Mouse (Mus musculus) naive thymus-derived CD4-positive, alpha-beta T cell, adult 2 months (primary cell): ENCODE measurements around the gene Itgb2l.
"Not testable (repeated sequence)": the region's sequence is repeated elsewhere in the genome, so short reads cannot be mapped to it uniquely, and the experiment has no call there.

Source experiments
- DNase-seq: peaks from one replicate; pipeline ENCODE4 v3.0.0-alpha.2; 2011; ENCODE audit warnings: low read depth

Itgb2l gene

DNA sequence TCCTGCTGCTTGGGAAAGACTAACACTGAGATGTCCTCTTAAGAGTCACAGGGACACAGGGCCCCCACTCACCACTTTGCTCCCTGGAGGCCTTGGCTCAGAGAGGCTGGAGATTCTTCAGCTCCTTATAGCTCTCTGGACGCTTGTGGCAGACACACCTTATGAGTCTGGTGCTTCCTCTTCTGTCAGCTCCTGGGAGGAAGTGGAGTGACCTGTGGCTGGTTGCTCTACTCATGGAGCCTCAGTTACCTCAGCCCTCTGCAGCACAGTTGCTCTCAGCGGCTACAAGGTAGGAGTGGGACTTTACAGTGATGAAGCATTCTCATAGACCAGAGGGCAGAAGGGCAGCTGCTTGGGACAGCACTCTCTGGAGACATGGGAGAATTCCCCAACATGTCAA, at the start of gene Itgb2l:
Itgb2l (minus strand) TSS at position 152 of the 400 bp plus-strand sequence.
- DNase-seq, result no peak

DNA sequence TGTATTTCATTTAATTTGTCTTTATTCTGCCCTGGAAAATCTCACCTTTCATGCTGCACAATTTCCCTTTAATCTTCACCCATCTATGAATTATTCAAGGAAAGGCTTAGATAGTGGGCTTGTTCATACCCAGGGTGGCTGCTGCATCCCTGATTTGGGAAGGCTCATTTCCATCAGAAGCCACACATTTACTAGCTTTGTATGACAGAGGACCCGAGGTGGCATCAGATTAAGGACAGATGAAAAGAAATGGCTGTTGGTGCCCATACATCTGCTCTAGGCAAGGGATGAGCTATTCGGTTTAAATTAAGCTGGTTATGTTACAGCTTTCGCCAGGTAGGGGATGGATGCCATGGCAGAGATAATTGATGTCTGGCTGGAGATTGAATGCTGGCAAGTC, 48.1 kb upstream of the Itgb2l start:
- DNase-seq, result no peak

DNA sequence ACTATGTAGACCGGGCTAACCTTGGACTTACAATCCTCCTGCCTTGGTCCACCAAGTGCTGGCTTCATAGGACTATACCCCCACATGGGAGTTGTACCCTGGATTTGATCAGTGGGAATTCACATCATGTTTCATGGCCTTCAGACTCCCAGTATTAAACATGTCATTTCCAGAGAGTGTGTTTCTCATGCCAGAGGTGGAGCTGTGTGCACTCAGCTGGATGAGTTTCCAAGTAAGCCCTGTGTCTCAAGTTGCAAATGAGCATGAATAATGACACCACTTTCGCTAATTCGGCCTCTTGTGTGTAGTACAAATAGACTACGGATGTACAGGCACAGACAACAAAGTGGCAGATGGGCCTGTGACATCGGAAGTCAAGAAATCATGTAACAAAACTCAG, 44.6 kb upstream of the Itgb2l start:
- no peak for DNase-seq

DNA sequence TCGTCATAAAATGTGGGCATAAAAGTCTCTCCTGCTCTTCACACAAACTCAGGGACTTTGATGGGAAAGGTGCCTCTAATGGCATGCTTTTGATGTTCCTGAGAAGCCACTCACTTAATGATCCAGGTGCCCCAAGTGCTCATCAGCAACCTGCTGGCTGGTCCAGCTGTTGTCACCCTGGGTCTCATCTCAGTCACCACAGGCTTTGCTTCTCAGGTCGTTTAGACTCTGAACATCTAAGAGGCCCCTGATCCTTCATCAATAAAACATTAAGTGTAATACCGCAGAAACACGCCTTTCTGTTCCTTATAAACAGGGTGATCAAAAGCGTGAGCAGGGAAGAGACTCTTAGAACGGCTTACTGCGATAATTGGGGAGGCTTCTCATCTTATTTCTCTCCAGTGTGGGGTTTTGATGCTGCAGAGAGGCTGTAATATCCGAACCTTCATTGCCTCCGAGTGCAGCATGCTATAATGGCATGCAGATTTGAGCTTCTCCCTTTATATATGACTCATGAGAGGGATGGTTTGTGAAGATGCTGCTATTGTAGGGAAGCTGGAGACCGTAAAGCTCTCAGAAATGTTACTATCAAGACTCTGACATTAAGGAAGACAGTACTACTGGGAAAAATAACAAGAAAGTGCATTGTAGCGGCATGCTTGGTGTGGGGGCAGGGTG, 43.7 kb upstream of the Itgb2l start:
- DNase-seq, result no peak

DNA sequence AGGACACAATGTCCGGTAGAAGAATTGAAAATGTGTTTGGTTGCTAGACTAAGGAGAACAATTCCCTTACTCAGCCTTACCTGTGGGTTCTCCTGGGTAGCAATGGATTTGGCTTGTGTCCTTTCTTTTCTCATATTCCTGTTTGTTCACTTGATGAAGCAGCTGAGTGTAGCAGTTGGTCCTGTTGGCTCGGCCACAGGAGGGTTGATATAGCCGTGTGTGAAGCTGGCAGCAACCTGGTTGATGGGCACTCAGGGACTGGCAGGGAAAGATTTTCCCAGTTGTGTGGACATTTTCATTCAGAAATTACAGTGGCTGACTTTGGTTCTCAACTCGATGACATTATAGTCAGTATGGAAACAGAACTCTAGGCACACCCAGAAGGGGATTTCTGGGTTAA, 38.4 kb upstream of the Itgb2l start:
- no peak for DNase-seq

DNA sequence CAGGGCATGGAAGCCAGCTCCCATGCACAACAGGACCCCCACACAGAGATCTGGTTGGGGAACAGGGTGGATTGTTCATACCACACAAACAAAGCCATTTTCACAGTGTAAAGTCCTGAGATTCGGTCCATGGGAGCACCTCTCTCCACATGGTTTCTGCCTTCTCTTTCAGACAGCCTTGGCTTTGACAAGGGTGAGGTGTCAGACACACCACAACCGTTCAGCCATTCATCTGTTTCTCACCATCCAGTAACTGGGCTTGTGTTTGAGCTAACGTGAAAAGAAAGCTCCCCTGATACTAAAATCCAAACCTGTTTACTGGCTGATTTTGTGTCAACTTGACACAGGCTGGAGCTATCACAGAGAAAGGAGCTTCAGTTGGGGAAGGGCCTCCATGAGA, 30.8 kb upstream of the Itgb2l start:
- DNase-seq, result no peak

DNA sequence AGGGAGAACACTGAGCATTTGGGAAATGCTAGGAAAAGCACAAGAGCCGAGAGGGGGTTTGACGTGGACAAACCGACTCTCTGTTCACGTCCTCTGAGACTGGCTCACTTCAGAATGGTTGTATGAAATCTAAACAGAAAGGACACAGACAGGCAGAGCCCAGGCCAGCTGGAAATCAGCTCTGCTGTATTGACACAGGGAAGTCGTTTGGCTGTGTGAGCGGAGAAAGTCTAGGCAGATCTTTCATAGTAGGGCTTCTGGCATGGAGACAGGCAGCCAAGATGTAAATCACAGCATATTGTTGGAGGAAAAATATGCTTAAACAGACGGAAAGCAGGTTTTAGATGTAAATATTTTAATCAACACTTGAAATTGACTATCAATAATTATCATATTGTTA, 29.4 kb upstream of the Itgb2l start:
- no peak for DNase-seq

DNA sequence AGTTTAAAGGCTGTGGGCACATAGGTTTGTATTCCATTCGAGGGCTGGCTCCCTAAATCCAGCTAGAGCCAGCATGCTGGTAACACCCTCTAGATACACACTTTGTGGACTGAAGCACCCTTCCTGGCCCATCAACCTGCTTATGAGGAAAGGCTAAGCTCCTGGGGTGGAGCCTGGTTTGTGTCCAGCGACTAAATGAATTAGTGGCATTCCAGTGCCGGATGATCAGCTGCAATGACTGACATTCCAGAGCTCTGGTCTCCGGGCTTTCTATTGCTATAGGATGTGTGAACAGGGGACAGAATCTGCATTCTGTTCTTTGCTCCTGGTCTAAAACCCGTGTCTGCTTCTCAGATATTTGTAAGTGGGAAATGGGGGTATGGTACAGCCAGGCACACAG, 28.9 kb upstream of the Itgb2l start:
- no peak for DNase-seq

DNA sequence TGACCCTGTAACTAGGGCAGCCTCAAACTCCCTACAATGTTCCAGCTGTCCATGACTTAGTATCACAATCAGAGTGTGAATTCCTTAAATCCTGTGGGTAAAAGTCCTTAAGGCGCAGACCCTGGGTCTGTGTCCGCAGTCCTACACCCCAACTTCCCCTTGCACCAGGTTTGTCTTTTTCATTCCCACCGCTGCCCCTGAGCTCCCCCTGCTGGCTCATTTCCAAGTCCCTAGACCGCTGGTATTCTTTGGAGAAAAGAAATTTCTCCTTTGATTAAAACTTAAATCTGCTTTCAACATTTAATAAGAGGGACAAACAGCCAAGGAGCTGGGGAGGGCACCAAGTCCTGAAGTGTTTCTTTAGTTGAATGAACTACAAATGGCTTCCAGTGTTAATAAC, 26.2 kb upstream of the Itgb2l start:
- peak; percentile 4 for DNase-seq

DNA sequence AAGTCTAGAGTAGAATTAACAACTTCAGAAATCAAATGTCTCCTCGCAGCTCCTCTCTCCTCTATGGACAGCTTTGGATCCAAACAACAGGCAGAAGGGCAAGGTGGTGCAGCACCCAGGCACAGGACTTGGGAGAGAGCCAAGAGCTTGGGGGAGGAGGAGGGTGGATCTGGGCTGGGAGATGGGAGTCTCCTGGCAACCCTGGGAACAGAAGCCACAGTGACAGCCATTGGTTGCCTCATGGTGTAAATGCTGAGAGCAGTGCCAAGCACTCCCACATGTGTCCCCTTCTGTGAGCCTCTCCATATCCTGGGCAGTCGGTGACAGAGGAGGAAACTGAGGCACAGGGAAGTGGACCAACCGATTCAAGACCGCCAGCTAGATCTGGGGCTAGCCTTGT, 25.3 kb upstream of the Itgb2l start:
- DNase-seq, result no peak

DNA sequence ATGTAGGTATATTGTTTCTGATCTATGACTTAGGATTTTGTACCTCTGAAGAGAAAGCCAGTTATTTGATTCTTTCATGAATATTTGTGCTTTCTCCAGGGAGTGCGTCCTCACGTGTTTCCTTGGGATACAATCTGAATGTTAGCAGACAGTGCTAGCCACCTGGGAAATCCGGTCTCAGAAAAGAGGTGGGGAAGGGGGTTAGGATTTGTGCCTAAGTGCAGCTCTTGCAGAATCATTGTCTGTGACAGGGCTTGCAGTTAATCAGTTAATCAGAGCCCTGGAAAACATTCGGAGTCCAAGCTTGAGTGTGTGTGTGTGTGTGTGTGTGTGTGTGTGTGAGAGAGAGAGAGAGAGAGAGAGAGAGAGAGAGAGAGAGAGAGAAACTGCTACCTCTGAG, 24.6 kb upstream of the Itgb2l start:
- no peak for DNase-seq

DNA sequence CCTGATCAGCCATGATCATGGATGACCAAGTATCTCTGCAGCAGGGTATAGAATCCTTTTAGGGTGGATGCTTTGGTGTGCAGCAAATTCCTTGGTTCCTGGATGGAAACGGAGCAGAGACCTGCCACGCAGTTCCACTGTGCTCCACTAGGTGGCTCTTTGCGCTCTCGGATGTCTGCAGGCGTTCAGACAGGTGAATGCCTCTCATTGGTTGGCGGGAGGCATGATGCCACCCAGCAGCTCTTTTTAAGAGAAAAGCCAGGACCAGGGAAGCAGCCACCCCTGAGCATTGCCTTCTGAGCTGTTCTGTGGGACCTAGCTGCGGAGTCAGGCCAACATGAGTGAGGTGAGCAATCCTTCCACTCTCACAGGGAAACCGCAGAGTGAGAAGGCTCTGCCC, 24.0 kb upstream of the Itgb2l start, which contains the start of gene Pcp4:
Pcp4 (plus strand) TSS at position 162 of the 400 bp plus-strand sequence.
- peak; percentile 38 for DNase-seq

DNA sequence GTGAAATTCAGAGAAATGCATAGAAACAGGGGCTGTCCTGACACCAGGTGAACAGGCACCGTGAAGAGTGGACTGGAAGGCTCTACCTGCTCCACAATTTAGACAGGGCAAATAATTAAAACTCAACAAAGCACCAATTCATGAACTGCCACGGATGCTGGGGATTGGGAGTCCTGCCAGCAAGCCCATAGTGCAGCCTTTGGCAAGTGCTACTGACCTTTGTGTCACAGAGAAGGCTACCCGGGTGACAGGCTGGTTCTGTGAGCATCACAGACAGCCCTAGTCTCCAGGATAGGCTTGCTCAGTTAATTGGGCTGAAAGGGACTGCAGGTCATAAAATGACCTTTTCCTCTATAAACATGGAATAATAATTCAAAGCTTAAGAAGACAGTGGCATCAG, 17.4 kb upstream of the Itgb2l start:
- no peak for DNase-seq

DNA sequence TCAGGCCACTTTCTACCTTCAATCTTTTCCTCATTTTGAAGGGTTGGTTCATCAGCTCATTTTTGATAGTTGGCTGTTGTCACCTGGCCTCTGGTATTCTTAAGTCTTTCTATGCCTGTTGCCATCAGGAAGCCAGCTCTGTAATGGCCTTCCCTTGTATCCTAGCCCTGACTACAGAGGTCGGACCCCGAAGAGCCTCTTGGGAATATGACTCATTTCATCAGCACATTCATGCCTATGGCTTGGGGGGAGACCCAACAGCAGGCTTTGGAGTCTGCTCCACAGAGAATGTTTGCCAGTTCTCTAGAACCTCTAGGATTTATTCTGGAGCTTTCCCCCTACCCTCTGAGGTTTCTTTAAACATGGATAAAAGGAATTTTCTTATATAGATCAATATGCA, 15.9 kb upstream of the Itgb2l start:
- DNase-seq, result no peak

DNA sequence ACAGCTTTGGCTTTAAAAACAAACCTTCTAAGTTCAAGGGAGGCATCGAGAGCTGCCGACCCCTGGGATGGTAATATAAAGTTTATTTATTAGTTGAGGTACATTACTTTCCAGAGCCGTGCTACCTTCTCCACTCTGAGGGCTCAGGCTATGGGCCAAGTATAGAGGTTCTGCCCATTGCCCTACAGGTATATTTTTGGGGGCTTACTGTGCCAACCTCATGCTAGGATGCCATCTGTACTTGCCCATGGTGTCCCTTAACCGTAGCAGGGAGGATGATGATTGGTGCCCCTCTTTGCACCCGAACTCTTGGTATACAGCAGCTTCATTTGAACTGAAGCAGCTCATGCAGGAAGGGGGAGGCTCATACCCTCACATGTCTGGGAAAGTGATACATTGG, 14.2 kb upstream of the Itgb2l start:
- DNase-seq, result no peak

DNA sequence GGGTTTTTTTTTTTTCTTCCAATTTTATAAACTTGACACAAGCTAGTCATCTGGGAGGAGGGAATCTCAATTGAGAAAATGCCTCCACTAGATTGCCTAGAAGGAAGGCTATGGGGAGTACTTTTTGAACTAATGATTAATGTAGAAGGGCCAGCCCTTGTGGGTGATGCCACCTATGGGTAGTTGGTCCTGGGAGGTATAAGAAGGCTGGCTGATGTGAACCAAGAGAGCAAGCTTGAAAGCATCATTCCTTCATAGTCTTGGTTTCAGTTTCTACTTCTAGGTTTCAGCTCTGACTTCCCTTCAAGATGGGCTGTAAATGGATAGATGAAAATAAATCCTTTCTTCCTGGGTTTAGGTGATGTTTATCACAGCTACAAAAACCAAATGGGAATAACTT, 10.7 kb upstream of the Itgb2l start:
- DNase-seq, result no peak

DNA sequence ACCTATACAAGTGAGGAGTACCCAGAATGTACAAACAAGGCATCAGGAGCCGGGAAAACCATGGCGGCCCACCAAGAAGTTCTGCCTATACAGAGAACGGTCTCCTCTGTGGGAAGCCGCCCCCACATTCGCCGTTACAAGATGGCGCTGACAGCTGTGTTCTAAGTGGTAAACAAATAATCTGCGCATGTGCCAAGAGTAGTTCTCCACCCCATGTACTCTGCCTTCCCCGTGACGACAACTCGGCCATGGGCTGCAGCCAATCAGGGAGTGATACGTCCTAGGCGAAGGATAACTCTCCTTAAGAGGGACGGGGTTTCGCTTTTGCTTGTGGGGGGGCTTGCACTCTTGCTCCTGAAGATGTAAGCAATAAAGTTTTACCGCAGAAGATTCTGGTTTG, 7.5 kb upstream of the Itgb2l start:
- not testable (repeated sequence) for DNase-seq

DNA sequence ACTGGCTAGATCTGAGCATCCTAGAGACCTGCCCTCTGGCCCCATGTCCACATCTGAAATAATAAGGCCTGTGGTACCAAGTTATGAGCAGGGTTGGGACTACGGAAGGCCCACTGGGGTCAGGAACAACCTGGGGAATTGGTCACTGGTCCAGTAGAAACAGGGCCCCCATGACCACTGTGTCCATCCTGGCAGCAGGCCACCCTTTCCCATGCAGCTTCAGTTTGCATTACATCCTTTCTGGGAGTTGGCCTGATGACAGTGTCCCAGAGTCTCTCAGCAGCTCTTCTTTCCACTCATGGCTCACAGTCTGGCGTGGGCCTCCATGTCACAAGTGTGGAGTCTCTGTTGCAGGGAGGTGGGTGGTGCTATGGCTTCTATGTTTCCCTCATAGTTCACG, 1.6 kb downstream of the Itgb2l start:
- DNase-seq, result no peak

DNA sequence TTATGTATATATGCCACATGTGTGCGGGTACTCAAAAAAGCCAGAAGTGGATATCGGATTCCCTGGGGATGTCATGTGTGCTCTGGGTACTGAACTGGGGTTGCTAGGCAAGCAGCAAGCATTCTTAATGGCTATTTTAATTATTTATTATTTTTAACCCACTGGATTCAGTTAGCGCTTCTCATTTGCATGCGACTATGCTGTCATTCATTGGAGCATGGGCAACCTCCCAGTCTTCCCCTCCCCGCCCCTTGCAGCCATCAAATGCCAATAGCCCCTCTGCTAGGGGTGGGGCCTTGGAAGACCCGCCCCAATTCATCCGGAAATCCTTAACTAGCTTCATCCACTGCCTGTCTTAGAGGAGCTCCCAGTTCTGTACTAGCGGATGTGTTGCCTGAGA, 2.5 kb downstream of the Itgb2l start:
- DNase-seq, result no peak

DNA sequence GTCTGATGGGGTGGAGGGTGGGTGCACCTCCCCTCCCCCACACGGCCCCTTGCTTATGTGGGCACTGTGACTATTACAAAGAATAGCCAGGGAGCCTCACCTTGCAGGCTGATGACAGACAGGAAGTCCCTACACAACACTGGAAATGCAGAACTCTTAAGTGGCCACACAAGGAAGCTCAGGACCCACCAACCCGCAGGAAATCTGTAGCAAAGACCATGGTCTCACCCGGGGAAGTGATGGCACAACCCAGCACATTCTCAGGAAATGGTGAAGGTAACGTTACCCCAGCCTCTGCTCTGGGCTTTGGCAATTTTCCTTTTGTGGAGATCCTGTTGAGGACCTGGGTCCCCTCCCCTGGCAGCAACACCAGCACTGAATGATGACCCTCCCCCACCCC, 3.7 kb downstream of the Itgb2l start:
- DNase-seq, result no peak

DNA sequence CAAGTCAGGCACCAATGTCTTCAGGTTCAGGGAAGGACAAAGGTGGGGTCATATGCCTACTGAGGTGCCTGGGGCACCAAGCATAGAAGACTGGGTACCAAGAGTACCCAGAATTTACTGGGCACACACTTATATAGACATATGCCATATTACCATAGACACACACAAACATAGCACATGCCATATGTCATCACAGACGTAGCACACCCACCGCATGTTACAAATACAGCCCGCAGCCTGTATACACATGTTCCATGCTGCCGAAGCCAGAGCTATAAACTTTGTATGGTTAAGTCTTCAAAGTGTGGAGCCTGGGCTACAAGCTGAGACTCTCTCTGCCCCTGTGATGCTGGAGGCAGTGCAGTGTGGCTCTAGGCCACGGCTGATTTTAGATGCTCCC, 4.5 kb downstream of the Itgb2l start:
- DNase-seq, result no peak

DNA sequence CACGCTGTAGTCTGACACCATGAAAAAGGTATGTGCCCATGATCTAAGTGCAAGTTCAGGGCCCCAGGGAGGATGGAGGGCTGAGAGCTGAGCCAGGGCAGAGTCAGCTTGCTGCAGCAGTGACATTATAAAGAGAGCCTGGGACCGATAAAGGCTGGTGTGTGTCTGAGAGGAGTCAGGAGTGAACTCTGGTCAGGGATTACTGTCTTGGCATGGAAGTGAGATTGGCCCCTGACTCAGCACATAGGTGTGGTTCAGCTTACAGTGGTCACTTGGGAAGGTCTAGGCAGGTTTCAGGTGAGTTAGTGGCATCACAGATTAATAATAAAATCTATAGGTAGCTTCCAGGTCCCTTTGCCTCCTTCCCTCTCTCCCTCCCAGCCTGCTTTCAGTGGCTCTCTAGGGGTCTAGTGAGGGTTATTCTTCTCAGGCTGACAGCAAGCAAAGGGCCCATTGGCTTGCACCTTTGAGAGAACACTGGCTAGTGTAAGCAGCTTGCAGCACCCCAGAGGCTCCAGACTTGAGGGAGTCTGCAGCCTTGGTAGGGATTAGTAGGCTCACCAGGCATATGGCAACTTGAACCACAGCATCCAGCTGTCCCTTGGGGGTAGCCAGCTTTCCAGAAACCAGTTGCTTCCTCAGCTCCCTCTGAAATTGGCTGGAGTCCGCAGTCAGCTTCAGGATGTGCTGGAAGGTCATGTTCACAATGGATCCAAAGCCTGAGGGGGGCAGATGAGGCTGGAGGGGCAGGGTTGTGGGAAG, 9.2 kb downstream of the Itgb2l start:
- no peak for DNase-seq

DNA sequence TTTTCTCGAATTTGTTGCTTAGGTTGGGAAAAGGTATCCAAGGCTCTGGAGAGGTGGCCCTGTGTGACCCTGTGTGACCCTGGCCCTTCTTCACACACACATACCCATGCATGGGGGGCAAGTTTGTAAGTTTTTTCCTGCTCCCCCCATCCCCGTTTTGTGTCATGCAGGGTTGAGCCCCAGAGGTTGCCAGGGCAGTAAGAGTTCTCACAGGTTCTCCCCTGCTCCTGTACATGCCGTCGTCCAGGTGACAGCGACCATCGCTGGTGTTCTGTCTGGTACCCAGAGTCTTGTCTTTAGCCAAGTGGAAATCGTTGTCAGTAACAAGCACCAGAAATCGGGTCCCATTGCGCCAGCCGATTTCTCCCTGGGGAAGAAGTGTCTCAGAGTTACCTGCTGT, 10.2 kb downstream of the Itgb2l start:
- no peak for DNase-seq

DNA sequence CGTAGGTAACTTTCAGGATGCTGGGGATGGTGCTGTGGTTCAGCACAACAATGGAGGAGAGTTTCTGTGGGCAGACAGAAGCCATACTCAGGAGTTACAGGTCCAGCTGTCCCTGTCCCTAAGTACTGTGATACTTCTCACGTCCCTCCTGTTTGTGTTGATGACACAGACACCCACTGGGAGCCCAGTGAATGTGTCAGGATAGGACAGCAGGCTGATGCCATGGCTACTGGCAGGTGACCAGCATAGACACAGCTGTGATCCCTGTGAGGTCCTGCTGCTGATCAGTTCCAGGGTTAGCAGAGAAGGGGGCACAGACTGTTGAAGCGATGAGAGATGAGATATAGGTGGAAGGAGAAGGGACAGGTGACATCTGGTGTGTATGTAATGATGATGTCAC, 14.4 kb downstream of the Itgb2l start:
- DNase-seq, result no peak
